Mouse (Mus musculus): ENCODE measurements around the gene Pkp2. TPM values are rescaled to one million over a fixed set of nuclear protein-coding genes. Genes with fewer than 3 reads are reported as not detected.
"Not testable (repeated sequence)": the region's sequence is repeated elsewhere in the genome, so short reads cannot be mapped to it uniquely, and the experiment has no call there.

The Pkp2 gene
- total RNA-seq (2021), result 10 to 100 TPM; 48.1 to 54.2 TPM
- long read RNA-seq, transcript Pkp2-201 (13 exons, 2,918 nt), result major isoform, 74 of 86 reads
- long read RNA-seq, partial matches to known transcripts, result 3 of 86 reads
- long read RNA-seq, other reads (novel, unspliced or antisense), result 8 of 86 reads

DNA sequence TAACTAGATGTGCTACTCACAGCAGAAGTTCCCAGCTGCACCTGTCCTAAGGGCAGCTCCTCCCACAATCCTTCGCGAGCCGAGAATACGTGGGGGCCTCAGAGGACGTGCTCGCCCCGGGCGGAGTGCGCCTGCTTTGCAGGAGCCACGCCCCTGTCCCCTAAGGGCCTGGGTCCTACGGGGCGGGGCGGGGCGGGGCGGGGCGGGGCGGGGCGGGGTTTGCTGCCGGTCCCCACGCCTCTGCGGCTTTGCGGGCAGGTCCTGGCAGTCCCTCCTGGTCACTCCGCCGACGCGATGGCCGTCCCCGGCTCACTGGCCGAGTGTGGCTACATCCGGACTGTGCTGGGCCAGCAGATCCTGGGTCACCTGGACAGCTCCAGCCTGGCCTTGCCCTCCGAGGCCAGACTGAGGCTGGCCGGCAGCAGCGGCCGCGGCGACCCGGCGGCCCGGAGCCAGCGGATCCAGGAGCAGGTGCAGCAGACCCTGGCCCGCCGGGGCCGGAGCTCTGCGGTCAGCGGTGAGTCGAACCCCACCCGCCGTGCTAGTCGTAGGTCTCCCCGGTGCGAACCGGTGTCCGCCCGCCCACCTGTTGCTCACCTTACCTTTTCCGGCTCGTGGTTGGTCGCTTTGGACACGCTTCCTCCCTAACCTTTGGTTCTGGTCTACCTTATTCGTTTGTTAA, at the start of gene Pkp2:
Gene Pkp2 (plus strand): TSS at position 240 of the 682 bp plus-strand sequence.
- peak; percentile 55 to 76 for DNase-seq (ENCODE audit: low spot score in 2 of 2)

DNA sequence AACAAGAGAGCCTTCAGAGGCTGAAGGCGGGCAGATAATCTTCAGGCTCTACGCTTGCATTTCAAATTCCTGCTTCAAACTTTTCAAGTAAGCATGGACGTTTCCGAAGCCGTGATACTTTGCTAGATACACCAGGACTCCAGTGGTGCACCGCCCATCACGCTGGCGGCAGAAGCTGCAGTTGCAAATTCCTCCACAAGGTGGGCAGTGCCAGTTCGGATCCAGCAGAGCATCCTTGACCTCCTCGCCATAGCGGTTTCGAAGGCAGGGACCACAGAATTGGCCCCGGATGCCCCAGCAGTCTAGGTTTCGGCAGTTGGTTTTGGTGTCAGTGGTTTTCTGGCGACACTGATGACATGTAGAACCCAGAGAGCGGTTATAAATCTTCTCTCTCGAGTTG, 15.7 kb upstream of the Pkp2 start:
- DNase-seq (ENCODE audit: low spot score in 2 of 2), result no peak

DNA sequence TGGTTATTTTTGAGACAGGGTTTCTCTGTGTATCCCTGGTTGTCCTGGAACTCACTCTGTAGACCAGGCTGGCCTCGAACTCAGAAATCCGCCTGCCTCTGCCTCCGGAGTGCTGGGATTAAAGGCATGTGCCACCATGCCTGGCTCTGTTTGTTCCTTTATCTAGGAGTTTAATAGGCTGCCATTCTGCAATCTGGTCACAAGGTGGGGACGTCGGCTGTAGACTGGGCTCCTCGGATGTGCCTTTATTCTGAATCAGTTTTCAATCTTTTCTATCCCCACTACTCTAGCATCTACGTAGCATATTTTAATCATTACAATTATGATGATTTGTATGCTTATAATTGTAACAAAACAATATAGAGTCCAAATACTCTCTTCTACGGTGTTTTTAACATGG, 11.1 kb upstream of the Pkp2 start:
- peak in 1 of 2 experiments; percentile 68 for DNase-seq (ENCODE audit: low spot score in 2 of 2)

DNA sequence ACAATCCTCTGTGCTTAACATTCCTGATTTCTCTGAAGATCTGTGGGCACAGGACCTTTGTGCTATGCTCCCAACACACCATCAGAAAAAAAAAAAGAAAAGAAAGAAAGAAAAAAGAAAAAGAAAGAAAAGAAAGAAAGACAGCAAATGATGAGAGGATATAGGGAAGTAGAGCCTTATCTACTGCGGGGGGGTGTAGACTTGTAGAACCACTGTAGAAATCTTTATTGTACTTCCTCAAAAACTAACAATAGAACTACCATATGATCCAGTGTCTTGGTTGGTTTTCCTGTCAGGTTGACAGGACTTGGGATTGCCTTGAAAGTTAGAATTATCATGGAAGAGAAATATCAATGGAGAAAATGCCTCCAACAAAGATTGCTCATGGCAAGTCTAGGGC, 8.5 kb upstream of the Pkp2 start:
- DNase-seq (ENCODE audit: low spot score in 2 of 2), result no peak

DNA sequence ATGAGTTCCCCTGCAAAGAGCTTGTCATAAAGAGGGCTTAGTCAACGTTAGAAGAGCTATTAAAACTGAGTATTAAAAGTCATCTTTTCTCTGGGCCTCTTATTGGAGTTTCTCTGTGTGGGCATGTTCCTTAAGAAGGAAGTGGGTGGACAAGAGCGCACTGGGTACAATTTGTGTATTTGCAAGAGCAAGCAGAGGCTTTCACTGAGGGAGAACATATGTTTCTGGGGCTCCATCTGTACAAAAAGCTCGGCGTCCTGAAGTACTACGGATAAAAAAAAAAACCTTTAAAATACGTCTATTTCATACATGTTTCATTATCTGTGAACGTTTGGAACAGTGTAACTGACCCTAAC, 417 bp upstream of the Pkp2 start:
- DNase-seq (ENCODE audit: low spot score in 2 of 2), result peak in 1 of 2 experiments; percentile 65

DNA sequence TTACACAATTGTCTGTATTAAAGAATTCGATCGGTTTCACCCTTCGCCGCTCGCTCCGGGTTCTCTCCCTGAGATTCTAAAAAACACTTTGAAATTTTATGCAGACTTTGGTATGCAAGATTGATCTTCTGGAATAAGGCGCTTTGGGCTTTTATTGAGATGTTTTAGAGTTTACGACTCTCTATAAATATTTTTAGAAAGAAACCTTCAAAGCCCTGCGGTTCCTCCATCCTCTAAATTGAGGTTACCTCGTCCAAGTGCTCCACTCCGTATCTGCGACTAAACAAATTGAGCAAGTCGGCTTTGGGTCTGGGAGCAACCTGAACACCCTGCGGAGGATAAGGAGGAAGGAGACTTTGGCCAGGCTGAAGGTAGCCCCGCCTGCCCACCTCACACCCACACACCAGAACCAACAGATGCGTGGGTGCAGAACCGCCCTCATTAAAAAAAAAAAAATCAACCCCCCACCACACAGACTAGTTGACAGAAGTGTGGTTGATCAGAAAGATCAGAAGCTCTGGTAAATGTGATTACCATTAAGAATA, 715 bp downstream of the Pkp2 start:
- DNase-seq (ENCODE audit: low spot score in 2 of 2), result peak in 1 of 2 experiments; percentile 49

DNA sequence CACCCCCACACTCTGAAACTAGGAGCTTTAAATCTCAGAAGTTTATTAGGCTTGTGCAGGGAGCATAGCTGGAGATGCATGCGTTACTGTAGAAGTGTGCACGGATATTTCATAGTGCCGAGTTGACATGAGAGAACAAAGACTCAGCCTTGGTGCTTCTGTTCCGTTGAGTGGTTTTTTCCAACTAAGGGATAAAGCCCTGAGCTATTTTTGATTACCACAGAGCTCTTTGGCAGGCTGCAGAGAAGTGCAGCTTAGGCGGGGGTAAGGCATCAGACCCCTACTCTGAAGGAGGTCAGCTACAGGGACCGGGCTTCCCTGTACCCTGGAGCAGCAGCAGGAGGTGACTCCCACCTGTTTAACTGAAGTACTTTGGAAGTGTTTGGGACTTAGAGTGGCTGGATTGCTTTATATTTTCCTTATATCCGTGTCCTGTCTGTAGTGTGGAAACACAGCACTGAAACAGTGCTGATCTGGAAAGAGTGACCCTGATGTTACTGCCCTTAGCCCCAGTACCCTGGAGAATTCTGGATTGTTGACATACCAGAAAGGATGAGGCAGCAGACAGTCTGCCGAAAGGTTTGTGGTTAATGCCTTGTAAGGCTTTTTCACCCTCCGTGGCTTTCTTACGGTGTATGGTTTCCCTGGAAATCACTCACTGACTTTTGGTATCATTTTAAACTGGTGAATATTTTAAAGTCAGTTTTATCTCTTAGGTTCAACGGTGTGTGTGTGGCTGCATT, 2.7 kb downstream of the Pkp2 start:
- peak in 1 of 2 experiments; percentile 50 for DNase-seq (ENCODE audit: low spot score in 2 of 2)

DNA sequence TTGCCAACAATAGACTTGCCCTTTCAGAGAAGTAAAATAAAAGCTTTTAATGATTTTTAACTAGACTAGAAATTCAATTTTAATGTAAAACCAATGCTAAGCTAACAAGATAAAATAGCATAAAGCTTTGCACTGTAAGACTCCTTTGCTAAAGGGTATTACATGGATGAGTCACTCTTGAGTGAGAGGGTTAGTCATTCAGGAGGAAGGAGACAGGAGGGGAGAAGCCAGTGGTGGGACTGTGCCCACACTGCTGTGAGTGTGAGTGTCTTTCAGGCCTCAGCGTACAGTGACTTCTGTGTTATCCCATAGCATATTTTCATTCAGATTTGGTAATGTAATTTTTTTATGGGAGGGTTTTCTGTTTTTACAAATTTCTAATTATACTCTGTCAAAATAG, 3.8 kb downstream of the Pkp2 start:
- peak in 1 of 2 experiments; percentile 40 for DNase-seq (ENCODE audit: low spot score in 2 of 2)

DNA sequence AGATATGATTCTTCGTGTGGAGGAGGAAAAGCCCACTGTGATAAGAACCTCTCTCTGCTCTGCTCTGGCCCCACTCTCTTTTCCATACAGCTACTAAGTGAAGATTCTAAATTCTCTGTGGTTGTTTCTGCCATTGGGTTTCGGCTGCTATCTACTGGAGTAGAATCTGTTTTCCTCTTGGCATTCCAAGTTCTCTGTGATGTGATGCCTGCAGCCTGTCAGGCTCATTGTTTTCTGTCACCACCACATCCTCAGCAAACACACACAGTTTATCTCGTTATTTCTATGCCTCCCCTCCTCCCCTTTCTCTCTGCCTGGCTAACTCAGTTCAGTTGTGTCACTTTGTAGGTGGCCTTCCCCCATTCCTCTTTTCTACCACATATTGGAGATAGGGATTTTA, 6.7 kb downstream of the Pkp2 start:
- no peak for DNase-seq (ENCODE audit: low spot score in 2 of 2)

DNA sequence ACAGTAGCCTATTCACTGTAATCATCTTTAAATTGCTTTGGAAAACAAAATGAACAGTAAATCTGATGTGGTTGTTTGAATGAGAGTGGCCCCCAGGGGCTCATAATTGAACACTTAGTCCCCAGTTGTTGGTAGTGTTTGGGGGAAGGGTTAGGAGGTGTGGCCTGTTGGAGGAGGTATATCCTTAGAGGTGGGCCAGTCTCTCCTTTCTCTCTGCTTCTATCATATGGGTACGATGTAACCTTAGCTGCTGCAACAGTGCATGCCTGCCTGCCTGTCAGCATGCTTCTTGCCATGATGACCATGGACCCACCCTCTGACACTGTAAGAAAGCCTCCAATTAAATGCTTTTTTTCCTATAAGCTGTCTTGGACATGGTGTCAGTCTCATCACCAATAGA, 9.5 kb downstream of the Pkp2 start:
- no peak for DNase-seq (ENCODE audit: low spot score in 2 of 2)

DNA sequence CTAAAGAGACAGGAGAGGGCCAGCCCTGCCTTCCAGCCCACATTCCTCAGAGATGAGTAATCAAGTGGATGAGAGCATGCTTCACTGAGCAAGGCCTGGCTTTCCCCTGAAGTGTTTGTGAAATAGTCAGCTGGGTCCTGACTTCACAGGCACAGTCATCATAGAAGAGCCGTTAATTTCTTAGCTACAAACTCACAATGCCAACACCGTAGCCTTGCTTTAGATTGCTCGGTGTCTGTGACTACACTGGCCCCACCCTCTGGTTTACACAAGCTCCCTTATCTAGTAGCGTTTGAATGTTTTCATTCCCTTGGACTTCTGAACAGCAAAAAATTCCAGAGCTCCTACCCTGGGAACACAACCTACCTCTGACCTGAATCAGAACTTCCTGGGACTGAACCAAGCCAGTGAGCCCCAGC, 11.4 kb downstream of the Pkp2 start:
- DNase-seq (ENCODE audit: low spot score in 2 of 2), result peak in 1 of 2 experiments; percentile 19

DNA sequence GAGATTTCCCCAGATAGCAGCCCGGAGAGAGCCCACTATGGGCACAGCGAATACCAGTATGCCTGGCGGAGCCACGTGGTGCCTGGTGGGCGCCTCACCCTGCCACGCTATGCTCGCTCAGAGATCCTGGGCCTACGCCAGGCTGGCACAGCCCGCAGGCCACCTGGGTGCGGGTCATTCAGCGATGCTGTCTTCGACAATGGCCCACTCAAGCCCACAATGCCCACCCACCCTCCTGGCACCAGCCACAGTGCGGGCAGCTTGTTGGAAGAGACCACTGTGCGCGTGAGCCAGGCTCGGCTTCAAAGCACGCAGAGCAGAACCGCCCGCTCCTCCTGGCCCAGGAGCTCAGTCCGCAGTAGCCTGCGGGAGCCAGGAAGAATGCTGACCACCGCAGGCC, 12.7 kb downstream of the Pkp2 start:
- peak; percentile 47 to 63 for DNase-seq (ENCODE audit: low spot score in 2 of 2)

DNA sequence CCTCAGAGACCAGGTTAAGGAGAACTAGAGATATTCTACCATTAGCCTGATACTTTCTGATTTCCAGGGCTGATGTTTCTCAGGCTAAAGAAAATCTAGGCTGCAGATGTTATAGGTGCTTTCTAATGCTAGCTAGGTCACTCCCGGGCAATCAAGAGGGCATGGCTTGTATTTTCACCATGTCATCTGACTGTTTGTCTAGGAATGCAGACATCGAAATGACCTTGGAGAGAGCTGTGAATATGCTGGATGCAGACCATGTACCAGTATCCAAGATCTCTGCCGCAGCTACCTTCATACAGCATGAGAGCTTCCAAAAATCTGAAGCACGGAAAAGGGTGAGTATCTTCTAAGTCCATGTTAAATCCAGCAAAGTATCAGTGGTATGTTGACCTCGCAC, 17.3 kb downstream of the Pkp2 start:
- DNase-seq (ENCODE audit: low spot score in 2 of 2), result no peak

DNA sequence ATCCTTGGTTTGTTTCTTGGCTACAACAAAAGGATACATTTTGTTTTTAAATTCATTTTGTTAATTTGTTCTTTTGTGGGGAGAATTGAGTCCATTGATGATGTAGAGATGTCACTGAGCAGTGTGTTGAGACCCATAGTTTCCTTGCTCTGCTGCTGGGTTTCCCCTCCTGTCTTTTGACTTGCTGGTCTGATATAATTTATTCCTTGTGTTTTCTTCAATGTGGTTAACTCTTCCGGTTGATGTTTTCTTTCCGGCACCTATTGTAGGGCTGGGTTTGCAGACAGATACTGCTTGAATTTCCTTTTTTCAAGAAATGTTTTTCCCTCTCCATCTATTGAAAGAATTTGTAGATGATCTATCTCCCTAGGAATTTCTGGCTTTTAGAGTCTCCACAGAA, 20.8 kb downstream of the Pkp2 start:
- no peak for DNase-seq (ENCODE audit: low spot score in 2 of 2)

DNA sequence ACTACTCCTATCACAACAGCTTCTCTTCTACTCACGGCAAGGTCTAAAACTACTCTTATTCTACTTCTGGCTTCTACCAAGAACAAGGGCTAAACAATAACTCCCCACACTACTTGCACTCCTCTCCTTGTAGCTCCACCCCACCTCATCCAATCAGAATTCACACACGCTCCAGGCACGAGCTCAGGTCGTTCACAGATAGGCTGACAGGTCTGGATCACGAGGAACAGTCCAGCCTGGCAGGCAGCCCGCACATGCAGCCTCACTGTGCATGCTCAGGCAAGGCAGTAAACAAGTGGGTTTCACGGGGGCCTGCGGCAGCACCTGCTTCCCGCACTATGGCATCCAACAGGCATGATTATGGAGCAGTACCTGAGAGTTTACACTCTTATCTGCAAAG, 23.6 kb downstream of the Pkp2 start:
- not testable (repeated sequence) for DNase-seq (ENCODE audit: low spot score in 2 of 2)

DNA sequence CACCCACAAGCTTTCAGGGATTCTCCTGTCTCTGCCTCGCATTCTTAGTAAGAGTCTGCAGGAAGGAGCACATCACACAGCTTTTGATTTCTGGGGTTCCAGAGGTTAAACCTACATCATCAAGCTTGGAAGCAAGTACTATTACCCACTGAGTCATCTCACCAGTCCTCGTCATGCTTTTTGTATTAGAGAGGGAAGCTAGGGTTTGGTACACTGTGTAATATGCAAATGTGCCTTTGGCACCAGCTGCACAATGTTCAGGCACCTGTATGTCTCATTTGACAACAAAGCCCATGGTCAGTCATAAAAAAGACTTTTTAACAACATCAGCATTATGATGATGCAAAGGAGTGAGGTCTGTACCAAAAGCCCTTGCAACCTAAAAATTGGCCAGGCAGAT, 25.2 kb downstream of the Pkp2 start:
- no peak for DNase-seq (ENCODE audit: low spot score in 2 of 2)

DNA sequence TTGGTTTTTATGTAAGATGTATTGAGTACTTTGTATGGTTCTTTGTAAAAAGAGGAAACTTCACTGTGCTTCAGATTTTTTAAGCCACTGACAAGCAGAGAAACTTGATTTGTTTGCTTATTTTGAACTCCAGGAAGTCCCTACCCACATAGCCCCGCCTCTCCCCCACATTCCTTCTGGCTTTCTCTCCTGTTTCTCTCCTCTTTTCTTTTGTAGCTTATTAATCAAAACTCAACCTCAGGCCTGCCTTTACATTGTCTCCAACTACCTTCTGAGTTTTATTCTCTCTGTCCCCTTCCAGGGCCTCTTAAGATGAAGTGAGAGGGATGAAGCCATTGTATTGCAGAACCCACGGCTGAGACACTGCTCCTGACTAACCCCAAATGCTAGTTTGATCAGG, 31.6 kb downstream of the Pkp2 start:
- DNase-seq (ENCODE audit: low spot score in 2 of 2), result no peak

DNA sequence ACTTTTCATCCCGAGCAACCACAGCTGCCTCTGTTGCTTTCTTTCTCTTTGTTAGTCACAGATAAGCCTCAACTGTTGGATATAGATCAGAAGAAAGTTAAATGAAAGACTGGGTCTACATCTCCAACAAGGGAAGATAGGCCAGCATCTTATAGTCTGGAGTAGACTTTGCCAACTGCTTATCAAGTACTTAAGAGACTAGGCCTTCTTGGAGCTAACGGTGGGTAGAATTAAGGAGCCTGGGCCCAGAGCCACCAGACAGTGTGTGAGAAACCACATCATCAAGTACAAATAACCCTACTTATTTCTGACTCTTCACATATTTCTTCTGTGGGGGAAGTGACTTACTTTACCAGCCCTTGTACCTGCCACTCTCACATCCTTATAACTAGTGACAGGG, 37.4 kb downstream of the Pkp2 start:
- no peak for DNase-seq (ENCODE audit: low spot score in 2 of 2)

DNA sequence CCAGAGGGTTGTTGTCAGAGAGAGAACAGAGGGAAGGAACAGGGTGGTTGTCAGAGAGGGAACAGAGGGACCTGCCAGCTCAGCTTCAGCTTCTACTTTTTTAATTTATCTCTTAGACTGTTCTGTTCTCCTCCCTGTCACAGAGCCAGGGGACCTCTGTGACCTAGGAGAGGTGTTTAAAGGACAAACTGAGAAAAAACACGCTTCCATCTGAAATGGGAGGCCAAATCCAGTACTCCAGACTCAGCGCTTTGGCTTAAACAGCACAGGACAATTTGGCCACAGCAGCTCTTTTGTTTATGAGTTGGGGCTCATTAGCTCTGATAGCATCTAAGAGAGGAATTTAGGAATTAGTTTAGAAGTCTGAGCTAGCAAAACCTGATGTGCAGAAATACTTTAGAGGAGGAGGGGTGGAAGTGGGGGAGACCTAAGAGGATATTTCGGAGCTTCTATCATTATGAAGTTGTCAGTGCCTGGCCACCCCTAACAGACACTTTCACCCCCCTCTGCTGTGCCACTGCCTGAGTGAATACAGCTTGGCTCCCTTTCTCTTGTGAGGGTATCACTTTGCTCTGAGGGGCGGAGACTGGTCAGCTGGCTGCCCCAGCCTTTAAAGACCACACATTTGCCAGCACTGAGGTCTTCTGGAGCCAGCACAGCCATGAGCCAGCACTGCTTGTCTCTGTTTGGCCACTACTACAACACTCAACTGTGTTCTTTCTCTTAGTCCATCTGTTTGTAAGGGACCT, 40.4 kb downstream of the Pkp2 start:
- DNase-seq (ENCODE audit: low spot score in 2 of 2), result peak in 1 of 2 experiments; percentile 13

DNA sequence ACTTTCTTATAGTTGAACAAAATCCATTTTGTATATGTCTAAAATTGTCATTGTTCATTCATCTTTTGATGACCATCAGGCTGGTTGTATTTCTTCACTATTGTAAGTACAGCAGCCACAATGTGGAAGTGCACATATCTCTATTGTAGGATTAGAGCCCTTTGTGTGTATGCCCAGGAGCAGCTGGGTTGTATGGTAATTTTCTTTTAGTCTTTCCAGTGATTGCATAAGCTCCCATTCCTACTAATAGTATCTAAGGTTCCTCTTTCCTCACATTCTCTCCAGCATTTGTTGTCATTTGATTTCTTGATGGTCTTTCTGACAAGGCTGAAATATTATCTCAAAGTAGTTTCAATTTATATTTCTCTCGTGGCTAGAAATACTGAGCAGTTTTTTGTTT, 42.1 kb downstream of the Pkp2 start:
- no peak for DNase-seq (ENCODE audit: low spot score in 2 of 2)

DNA sequence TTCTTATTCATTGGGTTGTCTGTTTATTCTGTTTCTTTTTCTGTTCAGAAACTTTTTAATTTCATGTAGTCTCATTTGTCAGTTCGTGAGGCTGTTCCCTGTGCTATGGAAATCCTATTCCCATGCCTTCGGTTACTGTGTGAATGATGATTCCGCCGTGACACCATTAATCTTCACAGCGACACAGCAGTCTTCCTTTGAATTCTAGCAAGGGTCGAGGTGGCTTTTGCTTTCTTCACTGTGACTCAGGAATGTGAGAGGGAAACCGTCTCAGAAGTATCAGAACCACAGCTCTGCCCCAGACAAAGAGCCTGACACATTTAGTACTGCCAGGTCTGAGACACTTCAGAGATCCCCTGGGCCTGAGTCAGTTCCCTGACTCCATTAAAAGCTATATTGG, 42.8 kb downstream of the Pkp2 start:
- no peak for DNase-seq (ENCODE audit: low spot score in 2 of 2)

DNA sequence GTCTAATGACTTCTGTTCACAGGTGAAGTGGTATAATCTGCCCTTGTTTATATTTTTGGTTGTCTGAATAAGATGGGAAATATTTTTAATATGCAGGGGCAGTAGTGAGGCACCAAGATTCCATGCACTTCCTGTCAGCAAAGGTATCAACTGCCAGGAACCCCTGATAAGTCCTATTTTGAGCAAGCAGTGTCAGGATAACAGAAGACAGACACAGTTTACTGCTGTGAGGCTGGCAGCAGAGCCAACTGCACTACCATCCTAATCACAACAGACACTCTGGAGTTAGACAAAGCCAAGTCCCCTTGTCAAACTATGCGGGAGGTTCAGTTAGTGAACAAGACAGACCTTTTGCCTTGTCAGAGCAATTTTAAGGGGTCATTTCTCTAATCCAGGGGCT, 43.6 kb downstream of the Pkp2 start:
- DNase-seq (ENCODE audit: low spot score in 2 of 2), result no peak

Measured in layer of hippocampus, adult 18-20 months (tissue).